Mouse (Mus musculus) liver, embryonic 14.5 days (tissue): ENCODE measurements around the gene Polr1d. TPM values are rescaled to one million over a fixed set of nuclear protein-coding genes. Genes with fewer than 3 reads are reported as not detected.

Experiments used
- ATAC-seq: fragments of 200-750 bp; cut with Nextera tagmentation; 2 replicates; pipeline ENCODE4 v1.8.0; 2017; ENCODE audit warnings: moderate number of reproducible peaks, mild to moderate bottlenecking, moderate library complexity; ENCODE audit not compliant: insufficient read depth
- DNase-seq, 3 experiments: peaks; one replicate each; pipeline ENCODE4 v3.0.0-alpha.2; 2012 to 2013; ENCODE audit warnings: low read depth in 3 of 3, low spot score in 3 of 3
- H3K27ac ChIP-seq: fragments of 300-500 bp; sonication (generic); 2 replicates; pipeline ENCODE4 v1.5.1; 2014; ENCODE audit warnings: moderate library complexity, mild to moderate bottlenecking, control low read depth, inconsistent platforms
- H3K27me3 ChIP-seq: fragments of 300-500 bp; sonication (generic); 2 replicates; pipeline ENCODE4 v1.6.1; 2014; ENCODE audit warnings: mild to moderate bottlenecking, low read length, moderate library complexity; ENCODE audit not compliant: control insufficient read depth, insufficient read depth
- H3K36me3 ChIP-seq: fragments of 300-500 bp; sonication (generic); replicated peaks from 2 replicates; pipeline ENCODE4 v1.6.1; 2014; ENCODE audit warnings: low read depth; ENCODE audit not compliant: control insufficient read depth, insufficient read depth
- H3K4me1 ChIP-seq, 2 experiments: fragments of 200-500 bp in 1 of 2; fragments of 300-500 bp in 1 of 2; sonication (generic) in 1 of 2; replicated peaks; 2 replicates each; pipeline ENCODE4 v1.6.1; 2012 to 2014; ENCODE audit warnings: antibody characterized with exemption in 1 of 2, inconsistent platforms in 1 of 2, low read length in 1 of 2; ENCODE audit not compliant: control insufficient read depth in 2 of 2, insufficient read depth in 2 of 2
- H3K4me2 ChIP-seq: fragments of 300-500 bp; sonication (generic); 2 replicates; pipeline ENCODE4 v1.6.1; 2014; ENCODE audit warnings: low read depth, mild to moderate bottlenecking, control low read depth, moderate library complexity
- H3K4me3 ChIP-seq, 2 experiments: fragments of 200-500 bp in 1 of 2; fragments of 300-500 bp in 1 of 2; sonication (generic) in 1 of 2; 2 replicates each; pipeline ENCODE4 v1.5.1; 2012 to 2014; ENCODE audit warnings: low read depth in 2 of 2, low read length in 2 of 2, mild to moderate bottlenecking in 2 of 2, control low read depth in 1 of 2, inconsistent platforms in 1 of 2, moderate library complexity in 1 of 2; ENCODE audit not compliant: insufficient read depth in 1 of 2
- H3K9ac ChIP-seq: fragments of 300-500 bp; sonication (generic); replicated peaks from 2 replicates; pipeline ENCODE4 v1.6.1; 2014; ENCODE audit warnings: mild to moderate bottlenecking, control low read depth, moderate library complexity
- H3K9me3 ChIP-seq: fragments of 300-500 bp; sonication (generic); 2 replicates; pipeline ENCODE4 v1.6.1; 2016; ENCODE audit warnings: low read length, mixed read lengths; ENCODE audit not compliant: control insufficient read depth
- CTCF ChIP-seq: IDR thresholded peaks from 2 replicates; pipeline ENCODE4 v1.5.1; 2016; ENCODE audit warnings: antibody characterized with exemption, low read depth, control low read depth
- EP300 ChIP-seq: IDR thresholded peaks from 2 replicates; pipeline ENCODE4 v1.6.1; 2016; ENCODE audit warnings: antibody characterized with exemption, low read depth
- WGBS: fragments of 180-500 bp; shearing (Covaris S2); extraction: QIAGEN DNeasy Blood & Tissue Kit; methylation state at CpG from one replicate; pipeline ENCODE4 v1.1.7; 2014; ENCODE audit not compliant: insufficient replicate concordance; 5-methylcytosine and 5-hydroxymethylcytosine counted together
- polyA plus RNA-seq, 2 experiments: library from polyadenylated mRNA; depleted of rRNA in 1 of 2; stranded (reverse) in 1 of 2; unstranded in 1 of 2; fragments of >200 nt; fragmentation: Nextera tagmentation in 1 of 2; extraction: Ambion mirVana in 1 of 2; gene quantifications; 2 replicates each; pipeline versions ENCODE4 v1.2.1 to v1.2.3; 2012 to 2014

The Polr1d gene
- polyA plus RNA-seq, 2 experiments: 58.6 to 87.1 TPM

GRCm38 (mm10) chr5:147094296-147094695 lies 17.4 kb downstream of the Polr1d start:
- DNase-seq (no peak), ATAC-seq (no peak)
- Histone ChIP-seq H3K4me1 (no peaks in the 10 kb centered on the region), H3K9me3 (no peaks in the 10 kb centered on the region), H3K36me3 (no peaks in the 10 kb centered on the region), H3K9ac (no peak overlapping the region), H3K4me3 (no peak overlapping the region), H3K27ac (no peak overlapping the region), H3K4me2 (no peak overlapping the region), H3K27me3 (no peaks in the 10 kb centered on the region)
- 79% methylated on average over 6 of the region's 6 CpGs for WGBS
- TF ChIP-seq EP300 (no peak), CTCF (no peak)

GRCm38 (mm10) chr5:147096586-147096985 lies 19.7 kb downstream of the Polr1d start:
- TF ChIP-seq CTCF: no peak
- no peak for TF ChIP-seq EP300
- no peaks in the 10 kb centered on the region for H3K27me3 ChIP-seq
- ATAC-seq (no peak), DNase-seq (no peak)
- no peak overlapping the region for H3K27ac ChIP-seq
- H3K4me3 ChIP-seq: no peak overlapping the region
- H3K4me1 ChIP-seq: no peaks in the 10 kb centered on the region
- H3K9ac ChIP-seq: no peak overlapping the region
- 90% methylated on average over 4 of the region's 4 CpGs for WGBS
- H3K36me3 ChIP-seq: no peaks in the 10 kb centered on the region
- H3K9me3 ChIP-seq: no peaks in the 10 kb centered on the region
- H3K4me2 ChIP-seq: no peak overlapping the region

- H3K4me2 ChIP-seq: no peak overlapping the region
- WGBS: 79% methylated on average over 7 of the region's 7 CpGs
- H3K4me1 ChIP-seq: no peaks in the 10 kb centered on the region
- no peaks in the 10 kb centered on the region for H3K27me3 ChIP-seq
- H3K4me3 ChIP-seq: no peak overlapping the region
- H3K36me3 ChIP-seq: no peaks in the 10 kb centered on the region
- no peak overlapping the region for H3K9ac ChIP-seq
- TF ChIP-seq EP300 (no peak), CTCF (no peak)
- no peak overlapping the region for H3K27ac ChIP-seq
- no peaks in the 10 kb centered on the region for H3K9me3 ChIP-seq
- DNase-seq: no peak
- no peak for ATAC-seq
Observed at GRCm38 (mm10) chr5:147098667-147099066, 21.8 kb downstream of the Polr1d start.

GRCm38 (mm10) chr5:147100180-147100579 lies 23.3 kb downstream of the Polr1d start:
- Histone ChIP-seq H3K27me3 (no peaks in the 10 kb centered on the region), H3K36me3 (no peaks in the 10 kb centered on the region), H3K4me3 (no peak overlapping the region), H3K9ac (no peak overlapping the region), H3K27ac (no peak overlapping the region), H3K4me1 (no peaks in the 10 kb centered on the region), H3K4me2 (no peak overlapping the region), H3K9me3 (no peaks in the 10 kb centered on the region)
- DNase-seq (no peak), ATAC-seq (no peak)
- TF ChIP-seq EP300 (no peak), CTCF (no peak)
- WGBS: 79% methylated on average over 2 of the region's 2 CpGs

- Histone ChIP-seq H3K4me3 (no peak overlapping the region), H3K27ac (no peak overlapping the region), H3K27me3 (no peaks in the 10 kb centered on the region), H3K9ac (no peak overlapping the region), H3K9me3 (no peaks in the 10 kb centered on the region), H3K4me1 (no peaks in the 10 kb centered on the region), H3K36me3 (no peaks in the 10 kb centered on the region), H3K4me2 (no peak overlapping the region)
- 82% methylated on average over 6 of the region's 6 CpGs for WGBS
- no peak for DNase-seq
- TF ChIP-seq EP300 (no peak), CTCF (no peak)
- ATAC-seq: no peak
Observed at GRCm38 (mm10) chr5:147102295-147102694, 25.4 kb downstream of the Polr1d start.
